Mouse (Mus musculus) CH12.LX (cell line): ENCODE measurements around the gene Gm5089.

Experiments
- CTCF ChIP-seq, 2 experiments: IDR thresholded peaks in 1 of 2; conservative IDR thresholded peaks in 1 of 2; 2 replicates each; pipeline ENCODE4 v1.5.1; 2011 to 2012; ENCODE audit warnings: low read depth in 2 of 2, low read length in 2 of 2, improper control_type of control experiment in 1 of 2, inconsistent platforms in 1 of 2, mild to moderate bottlenecking in 1 of 2, moderate library complexity in 1 of 2
- ELF1 ChIP-seq: IDR thresholded peaks from 2 replicates; pipeline ENCODE4 v1.6.1; 2014; ENCODE audit warnings: low read depth, mild to moderate bottlenecking, inconsistent platforms, low read length, improper control_type of control experiment
- EP300 ChIP-seq: IDR thresholded peaks from 2 replicates; pipeline ENCODE4 v1.6.1; 2011; ENCODE audit warnings: low read length, improper control_type of control experiment
- ETS1 ChIP-seq: conservative IDR thresholded peaks from 2 replicates; pipeline ENCODE4 v1.6.1; 2012; ENCODE audit warnings: low read depth, mild to moderate bottlenecking, inconsistent platforms, low read length, improper control_type of control experiment, moderate library complexity
- KAT2A ChIP-seq: IDR thresholded peaks from 2 replicates; pipeline ENCODE4 v1.6.1; 2012; ENCODE audit warnings: low read length, improper control_type of control experiment, inconsistent platforms; ENCODE audit not compliant: insufficient replicate concordance
- MEF2A ChIP-seq: IDR thresholded peaks from 2 replicates; pipeline ENCODE4 v1.6.1; 2014; ENCODE audit warnings: low read depth, mild to moderate bottlenecking, inconsistent platforms, low read length, improper control_type of control experiment, borderline replicate concordance
- MXI1 ChIP-seq: IDR thresholded peaks from 2 replicates; pipeline ENCODE4 v1.6.1; 2011; ENCODE audit warnings: mild to moderate bottlenecking, low read depth, low read length, improper control_type of control experiment
- MYC ChIP-seq: IDR thresholded peaks from 2 replicates; pipeline ENCODE4 v1.6.1; 2011; ENCODE audit warnings: low read depth, mild to moderate bottlenecking, improper control_type of control experiment, low read length
- POLR2A ChIP-seq: IDR thresholded peaks from 2 replicates; pipeline ENCODE4 v1.6.1; 2011; ENCODE audit warnings: low read depth, mild to moderate bottlenecking, improper control_type of control experiment, low read length
- SIN3A ChIP-seq: IDR thresholded peaks from 2 replicates; pipeline ENCODE4 v1.6.1; 2012; ENCODE audit warnings: low read length, improper control_type of control experiment, inconsistent platforms
- SMC3 ChIP-seq: IDR thresholded peaks from 2 replicates; pipeline ENCODE4 v1.6.1; 2011; ENCODE audit warnings: low read depth, low read length, improper control_type of control experiment
- TCF12 ChIP-seq: IDR thresholded peaks from 2 replicates; pipeline ENCODE4 v1.6.1; 2014; ENCODE audit warnings: low read depth, mild to moderate bottlenecking, inconsistent platforms, low read length, improper control_type of control experiment
- USF1 ChIP-seq: IDR thresholded peaks from 2 replicates; pipeline ENCODE4 v1.6.1; 2014; ENCODE audit warnings: low read depth, mild to moderate bottlenecking, inconsistent platforms, low read length, improper control_type of control experiment
- ZC3H11A ChIP-seq: IDR thresholded peaks from 2 replicates; pipeline ENCODE4 v1.6.1; 2012; ENCODE audit warnings: low read depth, mild to moderate bottlenecking, inconsistent platforms, low read length, improper control_type of control experiment

DNA sequence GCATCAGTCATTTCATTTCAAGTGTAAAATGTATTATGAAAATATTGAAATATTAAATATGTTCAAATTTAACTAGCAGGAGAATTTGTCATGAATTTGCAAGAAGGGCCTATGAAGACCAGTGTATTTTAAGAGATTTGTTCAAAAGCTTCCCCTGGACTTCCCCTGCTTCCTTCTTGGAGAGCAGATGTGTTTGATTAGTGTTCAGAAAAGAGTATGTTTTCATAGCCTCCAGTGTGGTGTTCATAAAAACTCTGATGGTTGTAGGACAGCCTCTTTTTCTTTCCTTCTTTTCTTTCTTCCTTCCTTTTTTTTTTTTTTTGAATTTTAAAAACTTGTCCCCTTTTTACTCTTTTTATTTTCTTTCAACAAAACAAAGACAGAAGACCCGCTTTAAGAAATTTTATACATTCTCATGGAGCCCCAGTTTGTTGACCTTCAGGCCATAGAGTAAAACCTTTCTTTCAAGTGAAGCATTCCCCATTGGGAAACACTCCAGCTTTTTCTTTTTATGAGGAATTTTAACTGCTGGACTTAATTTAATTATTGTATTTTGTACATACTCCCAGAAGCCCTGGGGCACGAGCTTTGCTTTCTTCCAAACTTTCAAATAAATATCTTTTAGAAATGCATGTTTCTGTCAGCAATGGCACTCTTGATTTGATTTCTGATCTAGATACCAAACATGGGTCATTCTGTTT, 37.9 kb downstream of the Gm5089 start:
- no peak for TF ChIP-seq CTCF (conservative IDR thresholded peaks at IDR 0.05 in 1 of 2, IDR thresholded peaks at IDR 0.05 in 1 of 2; ENCODE audit: low read depth in 2 of 2, low read length in 2 of 2)
- TF ChIP-seq POLR2A, result no peak
- TF ChIP-seq MEF2A, result no peak
- no peak for TF ChIP-seq EP300
- no peak for TF ChIP-seq MYC
- TF ChIP-seq MXI1, result no peak
- TF ChIP-seq USF1, result no peak
- TF ChIP-seq KAT2A, result no peak
- TF ChIP-seq SMC3, result no peak
- no peak for TF ChIP-seq ZC3H11A
- no peak for TF ChIP-seq TCF12
- TF ChIP-seq ELF1, result no peak
- no peak for TF ChIP-seq ETS1
- no peak for TF ChIP-seq SIN3A
